In the genomic region with DNA sequence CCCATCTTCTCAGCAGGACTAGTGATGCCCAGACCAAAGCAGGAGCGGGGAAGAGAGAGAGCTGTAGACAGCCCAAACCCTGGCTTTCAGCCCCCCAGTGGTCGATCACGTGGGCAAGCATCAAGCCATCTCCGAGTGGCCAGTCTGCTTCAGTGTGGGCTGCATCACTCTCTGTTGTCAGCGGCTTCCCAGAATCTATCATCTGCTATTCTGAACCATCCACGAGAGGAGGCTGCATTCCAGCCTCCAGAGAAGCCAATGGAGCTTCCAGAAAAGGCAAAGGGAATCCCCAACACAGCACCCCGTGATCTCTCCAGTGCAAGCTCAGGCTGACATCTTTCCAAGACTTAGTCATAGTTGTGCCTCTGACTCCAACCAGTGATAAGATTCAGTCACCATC, we compare ENCODE assay signal across 20 mouse cellular contexts.
A peak's percentile ranks its signal among the peaks of the same experiment; 100 is the strongest.
DNase-seq lines count a peak whose midpoint lies in the region; TF ChIP-seq lines count a peak whose summit lies in the region.
"Had no signal": no experiment of that assay in that cellular context is flagged by ENCODE, and none has a peak within 500 bp of the region (broad histone marks: within the 10 kb centered on the region; RNA-seq: fewer than 3 reads in every experiment).

No protein-coding gene starts in this region.

- TF ChIP-seq POLR2A in cortical plate, adult 2 months (IDR thresholded peaks at IDR 0.05; ENCODE audit: extremely low read depth, insufficient read depth, low read length) = no peak

- no peaks in the 10 kb centered on the region for H3K4me1 ChIP-seq in cortical plate, adult 2 months (ENCODE audit: control insufficient read depth, insufficient read depth, low read length)
- H3K4me1 ChIP-seq: heart, embryonic 10.5 days; hindbrain, embryonic 15.5 days had no signal

- TF ChIP-seq CTCF in cortical plate, adult 2 months (IDR thresholded peaks at IDR 0.05; ENCODE audit: extremely low read depth, insufficient read depth, low read length) = 0 out of 2 replicates have a peak, but pooled peaks have one; percentile 10

- no peak overlapping the region for H3K27ac ChIP-seq in cortical plate, adult 2 months (ENCODE audit: insufficient read depth, low read length)
- H3K27ac ChIP-seq: heart, embryonic 10.5 days; hindbrain, embryonic 15.5 days; limb, embryonic 15.5 days; macrophage; stomach, embryonic 15.5 days had no signal

- DNase-seq in cerebellum, postnatal 14 days = peak; percentile 19 to 38
- DNase-seq in cerebellum, adult 18-20 months = no peak
- peak; percentile 7 to 14 for DNase-seq in left cerebral cortex, adult 18-20 months (ENCODE audit: low spot score in 2 of 2)
- DNase-seq in left cerebral cortex, postnatal 4 days = no peak
- DNase-seq in left cerebral cortex, postnatal 25 days (ENCODE audit: low spot score in 2 of 2) = peak; percentile 36 to 63
- DNase-seq in kidney, postnatal 14 days = no peak
- DNase-seq in ovary, postnatal 36 days (ENCODE audit: low spot score) = no peak
- DNase-seq: adrenal gland, postnatal 10 days; cerebellum, adult 9-11 months; gastrocnemius, postnatal 14 days; heart, postnatal 14 days; kidney, adult 8-10 months; liver, postnatal 0 days; thymus, postnatal 14 days had no signal

- intact Hi-C loops in left cerebral cortex, postnatal 4 days (cut with DNase I) = no loop called here
- intact Hi-C loops in left cerebral cortex, postnatal 25 days (cut with DNase I) = no loop called here

- H3K4me3 ChIP-seq in cortical plate, adult 2 months (ENCODE audit: insufficient read depth, low read length) = 0 out of 2 replicates have a peak overlapping the region, but pooled peaks have one; percentile 11
- H3K4me3 ChIP-seq: heart, embryonic 10.5 days; hindbrain, embryonic 15.5 days; limb, embryonic 15.5 days; stomach, embryonic 15.5 days had no signal

Comparison
In these comparisons a context has a peak if more than half of its experiments do, and no peak if none do; other contexts are left out.
1. DNase-seq: peak in cerebellum, postnatal 14 days (2 of 2), left cerebral cortex, adult 18-20 months (2 of 2) and left cerebral cortex, postnatal 25 days (2 of 2); none in cerebellum, adult 18-20 months (0 of 2), left cerebral cortex, postnatal 4 days (single experiment), kidney, postnatal 14 days (single experiment) and ovary, postnatal 36 days (single experiment).